Mouse (Mus musculus) lung, embryonic 14.5 days (tissue): ENCODE data around the gene Antxr2. TPM values are rescaled to one million over a fixed set of nuclear protein-coding genes. Genes with fewer than 3 reads are reported as not detected.

Source experiments
- ATAC-seq: fragments of 200-750 bp; cut with Nextera tagmentation; 2 replicates; pipeline ENCODE4 v1.8.0; 2017; ENCODE audit warnings: mild to moderate bottlenecking, moderate TSS enrichment, moderate library complexity; ENCODE audit not compliant: insufficient read depth
- DNase-seq: peaks from one replicate; pipeline ENCODE4 v3.0.0-alpha.2; 2015
- H3K27ac ChIP-seq: fragments of 300-500 bp; sonication (generic); 2 replicates; pipeline ENCODE4 v1.5.1; 2014; ENCODE audit warnings: low read depth, mild to moderate bottlenecking, moderate library complexity
- H3K27me3 ChIP-seq: fragments of 300-500 bp; sonication (generic); 2 replicates; pipeline ENCODE4 v1.6.1; 2014; ENCODE audit warnings: low read length, control low read depth; ENCODE audit not compliant: insufficient read depth
- H3K36me3 ChIP-seq: fragments of 300-500 bp; sonication (generic); 2 replicates; pipeline ENCODE4 v1.6.1; 2014; ENCODE audit warnings: control low read depth; ENCODE audit not compliant: insufficient read depth
- H3K4me1 ChIP-seq: fragments of 300-500 bp; sonication (generic); 2 replicates; pipeline ENCODE4 v1.6.1; 2014; ENCODE audit warnings: antibody characterized with exemption, control low read depth; ENCODE audit not compliant: insufficient read depth
- H3K4me2 ChIP-seq: fragments of 300-500 bp; sonication (generic); 2 replicates; pipeline ENCODE4 v1.6.1; 2014; ENCODE audit warnings: mild to moderate bottlenecking
- H3K4me3 ChIP-seq: fragments of 300-500 bp; sonication (generic); 2 replicates; pipeline ENCODE4 v1.5.1; 2014; ENCODE audit warnings: low read depth, low read length
- H3K9ac ChIP-seq: fragments of 300-500 bp; sonication (generic); 2 replicates; pipeline ENCODE4 v1.6.1; 2014
- H3K9me3 ChIP-seq: fragments of 300-500 bp; sonication (generic); 2 replicates; pipeline ENCODE4 v1.6.1; 2016; ENCODE audit warnings: low read depth, low read length, control low read depth
- CTCF ChIP-seq: IDR thresholded peaks from 2 replicates; pipeline ENCODE4 v1.5.1; 2016; ENCODE audit warnings: antibody characterized with exemption, low read depth
- WGBS: fragments of 180-500 bp; shearing (Covaris S2); extraction: QIAGEN DNeasy Blood & Tissue Kit; methylation state at CpG from one replicate; pipeline ENCODE4 v1.1.7; 2014; 5-methylcytosine and 5-hydroxymethylcytosine counted together
- polyA plus RNA-seq: library from polyadenylated mRNA; unstranded; fragments of >200 nt; fragmentation: Nextera tagmentation; extraction: Ambion mirVana; gene quantifications from 2 replicates; pipeline ENCODE4 v1.2.1, GENCODE M21; 2014

Antxr2 gene
- polyA plus RNA-seq, 1 experiment from 2014 or later: 36.5 TPM

- H3K27ac ChIP-seq: no peak overlapping the region
- H3K36me3 ChIP-seq: no peaks in the 10 kb centered on the region
- no peak overlapping the region for H3K9ac ChIP-seq
- H3K4me2 ChIP-seq: no peak overlapping the region
- no peaks in the 10 kb centered on the region for H3K4me1 ChIP-seq
- no peaks in the 10 kb centered on the region for H3K9me3 ChIP-seq
- H3K27me3 ChIP-seq: no peaks in the 10 kb centered on the region
- DNase-seq: no peak
- TF ChIP-seq CTCF: no peak
- no peak for ATAC-seq
- no peak overlapping the region for H3K4me3 ChIP-seq
These were observed 190.9 kb downstream of the Antxr2 start for GRCm38 (mm10) chr5:97839924-97840279.

- Histone ChIP-seq H3K36me3 (no peaks in the 10 kb centered on the region), H3K27ac (no peak overlapping the region), H3K4me3 (no peak overlapping the region), H3K4me2 (no peak overlapping the region), H3K27me3 (no peaks in the 10 kb centered on the region), H3K9ac (no peak overlapping the region), H3K9me3 (no peaks in the 10 kb centered on the region), H3K4me1 (peaks cover 4% of the 10 kb centered on the region; the same call in 1 of the 2 replicates)
- no peak for DNase-seq
- no peak for ATAC-seq
- no peak for TF ChIP-seq CTCF
- WGBS: 74% methylated on average over 3 of the region's 3 CpGs
These were observed 191.4 kb downstream of the Antxr2 start for GRCm38 (mm10) chr5:97839271-97839923.

DNA sequence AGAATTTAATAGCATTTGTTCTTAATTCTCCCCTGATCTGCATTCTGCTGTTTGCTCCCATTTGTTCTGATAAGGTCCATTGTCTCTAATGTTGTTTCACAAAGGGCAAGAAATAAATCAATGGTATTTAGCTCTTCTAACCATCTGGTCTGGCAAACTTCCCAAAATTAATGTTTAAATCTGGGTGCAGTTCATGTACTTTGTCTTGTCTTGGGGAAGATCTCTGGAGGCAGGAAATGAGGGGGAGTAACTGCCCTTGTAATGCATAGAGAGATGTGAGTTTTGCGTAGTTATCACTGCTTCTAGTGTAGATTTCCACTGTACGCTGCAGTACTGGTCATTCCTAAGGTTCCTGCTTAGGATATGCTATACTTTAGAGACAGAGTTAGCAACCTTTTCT lies 193.5 kb downstream of the Antxr2 start:
- Histone ChIP-seq H3K27me3 (no peaks in the 10 kb centered on the region), H3K4me3 (no peak overlapping the region), H3K36me3 (no peaks in the 10 kb centered on the region), H3K9me3 (no peaks in the 10 kb centered on the region), H3K4me2 (no peak overlapping the region), H3K4me1 (peaks cover 4% of the 10 kb centered on the region; the same call in 1 of the 2 replicates), H3K27ac (no peak overlapping the region), H3K9ac (no peak overlapping the region)
- peak; percentile 77 for DNase-seq
- no peak for TF ChIP-seq CTCF
- whole genome bisulfite sequencing: 27% methylated on average over 2 of the region's 2 CpGs
- peak; percentile 65 for ATAC-seq

DNA sequence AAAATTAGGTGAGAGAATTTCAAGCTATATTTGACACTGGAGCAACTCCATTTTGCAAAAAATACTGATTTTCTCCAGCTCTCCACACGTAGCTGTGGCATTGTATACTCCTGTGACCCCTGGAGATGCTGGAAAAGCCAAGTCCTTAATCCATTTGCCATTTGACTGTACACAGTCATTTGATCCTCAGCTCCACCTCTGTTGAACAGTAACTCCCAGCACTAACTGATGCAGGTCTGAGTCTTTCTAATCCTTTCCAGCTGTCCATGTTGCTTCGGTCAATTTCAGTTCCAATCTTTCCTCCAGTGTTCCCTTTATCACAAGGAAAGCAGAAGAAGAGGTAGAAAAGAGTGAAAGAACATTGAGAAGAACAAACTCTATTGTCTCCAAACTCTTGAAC lies 195.4 kb downstream of the Antxr2 start:
- Histone ChIP-seq H3K9me3 (no peaks in the 10 kb centered on the region), H3K36me3 (no peaks in the 10 kb centered on the region), H3K9ac (no peak overlapping the region), H3K4me2 (no peak overlapping the region), H3K27me3 (no peaks in the 10 kb centered on the region), H3K4me1 (peaks cover 4% of the 10 kb centered on the region; the same call in 1 of the 2 replicates), H3K27ac (no peak overlapping the region), H3K4me3 (no peak overlapping the region)
- no peak for TF ChIP-seq CTCF
- WGBS: 70% methylated on average over 2 of the region's 2 CpGs
- no peak for DNase-seq
- ATAC-seq: no peak

- DNase-seq: peak; percentile 87
- no peaks in the 10 kb centered on the region for H3K9me3 ChIP-seq
- WGBS: 32% methylated on average over 1 of the region's 1 CpGs
- peaks cover 4% of the 10 kb centered on the region; the same call in 1 of the 2 replicates for H3K4me1 ChIP-seq
- no peak overlapping the region for H3K27ac ChIP-seq
- no peaks in the 10 kb centered on the region for H3K36me3 ChIP-seq
- H3K4me2 ChIP-seq: no peak overlapping the region
- H3K27me3 ChIP-seq: no peaks in the 10 kb centered on the region
- H3K4me3 ChIP-seq: no peak overlapping the region
- peak; percentile 84 for ATAC-seq
- no peak overlapping the region for H3K9ac ChIP-seq
- no peak for TF ChIP-seq CTCF
These were observed 196.1 kb downstream of the Antxr2 start for GRCm38 (mm10) chr5:97834770-97835169.

Other genes starting within 250 kb of the Antxr2 start
- gene Prdm8, start 136.2 kb upstream of the Antxr2 start, polyA plus RNA-seq: 1.1 and 1.7 TPM in 2 replicates
- 0.74 and 0.88 TPM in 2 replicates for gene Fgf5, start 223.1 kb upstream of the Antxr2 start, polyA plus RNA-seq